Mouse (Mus musculus) adrenal gland, postnatal 36 days (tissue): ENCODE data around the gene Dnmbp. TPM values are rescaled to one million over a fixed set of nuclear protein-coding genes. Genes with fewer than 3 reads are reported as not detected.
A peak's percentile ranks its signal among the peaks of the same experiment; 100 is the strongest.
"Not testable (repeated sequence)": the region's sequence is repeated elsewhere in the genome, so short reads cannot be mapped to it uniquely, and the experiment has no call there.

Experiments used
- DNase-seq, 2 experiments: peaks; one replicate each; pipeline ENCODE4 v3.0.0; 2021; ENCODE audit warnings: mixed read lengths in 1 of 2
- long read RNA-seq, 2 experiments: library from polyadenylated mRNA; stranded (forward); transcript quantifications; one replicate each; pipeline ENCODE4 v2.0.0; 2021; ENCODE audit warnings: borderline sequencing depth in 2 of 2
- total RNA-seq, 2 experiments: library from RNA; stranded (reverse); gene quantifications; 2 replicates each; pipeline ENCODE4 v1.2.3; 2021

The Dnmbp gene
- 10 to 100 TPM; 12.6 to 13.3 TPM for total RNA-seq
- long read RNA-seq, experiment 1, partial matches to known transcripts, result 3 of 5 reads
- long read RNA-seq, experiment 1, other reads (novel, unspliced or antisense), result 2 of 5 reads
- long read RNA-seq, experiment 2, partial matches to known transcripts, result 0 of 1 reads
- long read RNA-seq, experiment 2, other reads (novel, unspliced or antisense), result 1 of 1 reads

GRCm38 (mm10) chr19:43939769-43940689, at the start of gene Dnmbp:
Dnmbp (minus strand) TSS chr19:43940191.
- peak; percentile 92 to 97 for DNase-seq

- DNase-seq, result peak in 1 of 2 experiments; percentile 19
Observed at GRCm38 (mm10) chr19:43986069-43986794, 46.2 kb upstream of the Dnmbp start, which contains the start of gene Cpn1. Cpn1 (minus strand) TSS chr19:43986556.

- no peak for DNase-seq
Observed at GRCm38 (mm10) chr19:43981992-43982391, 42.0 kb upstream of the Dnmbp start.

GRCm38 (mm10) chr19:43980711-43981110, 40.7 kb upstream of the Dnmbp start:
- DNase-seq, result no peak

- no peak for DNase-seq
Observed at GRCm38 (mm10) chr19:43977799-43978198, 37.8 kb upstream of the Dnmbp start.

GRCm38 (mm10) chr19:43976661-43977060, 36.7 kb upstream of the Dnmbp start:
- no peak for DNase-seq

- DNase-seq, result no peak
Observed at GRCm38 (mm10) chr19:43974221-43974620, 34.2 kb upstream of the Dnmbp start.

- no peak for DNase-seq
Observed at GRCm38 (mm10) chr19:43973711-43974110, 33.7 kb upstream of the Dnmbp start.

GRCm38 (mm10) chr19:43972129-43972528, 32.1 kb upstream of the Dnmbp start:
- no peak for DNase-seq

GRCm38 (mm10) chr19:43968436-43969026, 28.5 kb upstream of the Dnmbp start:
- no peak for DNase-seq

GRCm38 (mm10) chr19:43966481-43966880, 26.5 kb upstream of the Dnmbp start:
- DNase-seq, result no peak

GRCm38 (mm10) chr19:43965496-43966085, 25.6 kb upstream of the Dnmbp start:
- DNase-seq, result no peak

GRCm38 (mm10) chr19:43962795-43963194, 22.8 kb upstream of the Dnmbp start:
- no peak for DNase-seq

- peak in 1 of 2 experiments; percentile 14 for DNase-seq
Observed at GRCm38 (mm10) chr19:43961185-43961584, 21.2 kb upstream of the Dnmbp start.

- DNase-seq, result no peak
Observed at GRCm38 (mm10) chr19:43960014-43960413, 20.0 kb upstream of the Dnmbp start.

GRCm38 (mm10) chr19:43959162-43959561, 19.2 kb upstream of the Dnmbp start:
- DNase-seq, result peak; percentile 81 to 87

GRCm38 (mm10) chr19:43957881-43958280, 17.9 kb upstream of the Dnmbp start:
- DNase-seq, result no peak

GRCm38 (mm10) chr19:43957402-43957801, 17.4 kb upstream of the Dnmbp start:
- no peak for DNase-seq

- no peak for DNase-seq
Observed at GRCm38 (mm10) chr19:43955266-43955665, 15.3 kb upstream of the Dnmbp start.

- DNase-seq, result no peak
Observed at GRCm38 (mm10) chr19:43954864-43955263, 14.9 kb upstream of the Dnmbp start.

- not testable (repeated sequence) for DNase-seq
Observed at GRCm38 (mm10) chr19:43952936-43953335, 12.9 kb upstream of the Dnmbp start.
